Mouse (Mus musculus): ENCODE data around the gene Gm8947.

- TF ChIP-seq CTCF (IDR thresholded peaks at IDR 0.05; ENCODE audit: low read depth) (no peak), EP300 (IDR thresholded peaks at IDR 0.05; ENCODE audit: low read depth) (no peak)
Observed at GRCm38 (mm10) chr1:151153056-151153652, 39.0 kb upstream of the Gm8947 start.
